Mouse (Mus musculus) Patski (cell line): ENCODE measurements at regions not wholly inside any gene's neighbourhood (a gene's known extent, or its start where the extent isn't known, plus 50 kb on each side); places are given as distances from the start of the nearest gene placed in this dataset.
"Not testable (repeated sequence)": the region's sequence is repeated elsewhere in the genome, so short reads cannot be mapped to it uniquely, and the experiment has no call there.

Experiments
- ATAC-seq: fragments of 100-300 bp; one replicate; pipeline ENCODE4 v1.8.0; 2021
- CTCF ChIA-PET: fragments of 350-600 bp; sonication (Branson Sonifier 250); formaldehyde crosslinking; loops from one replicate; lab custom pipeline; 2022; ENCODE audit warnings: inconsistent platforms; lab: Charles Lee
- POLR2A ChIA-PET: fragments of 350-600 bp; sonication (Branson Sonifier 250); formaldehyde crosslinking; loops from one replicate; lab custom pipeline; 2022; ENCODE audit warnings: antibody characterized with exemption, inconsistent platforms; lab: Charles Lee
- DNase-seq: peaks from one replicate; pipeline ENCODE4 v3.0.0-alpha.2; 2011; ENCODE audit warnings: low read depth, low spot score
- H3K27me3 ChIP-seq: fragments of 371-371 bp; one replicate; pipeline ENCODE4 v1.5.1; 2021
- CTCF ChIP-seq: fragments of 100-300 bp; IDR thresholded peaks from one replicate; pipeline ENCODE4 v1.5.1; 2021
- in situ Hi-C: fragments of 300-500 bp; cut with MboI; formaldehyde crosslinking; loops from 3 replicates; pipeline ENCODE4 v1.11.1; 2018; ENCODE audit warnings: low pct_unique_long_range_greater_than_20kb, mixed read lengths

GRCm38 (mm10) chr4:49958275-49958674, 112.7 kb upstream of the Grin3a start:
- no peak for TF ChIP-seq CTCF
- no peak for DNase-seq
- no peak for ATAC-seq
- POLR2A ChIA-PET: no interaction called here
- no peaks in the 10 kb centered on the region for H3K27me3 ChIP-seq
- in situ Hi-C loops: no loop called here
- CTCF ChIA-PET: no interaction called here

- no peak for DNase-seq
- POLR2A ChIA-PET: no interaction called here
- CTCF ChIA-PET: no interaction called here
- no peak for TF ChIP-seq CTCF
- no peaks in the 10 kb centered on the region for H3K27me3 ChIP-seq
- no peak for ATAC-seq
- in situ Hi-C loops: no loop called here
These were observed 111.3 kb upstream of the Grin3a start for GRCm38 (mm10) chr4:49956855-49957254.

GRCm38 (mm10) chr4:49946306-49946705, 100.8 kb upstream of the Grin3a start:
- no peaks in the 10 kb centered on the region for H3K27me3 ChIP-seq
- ChIA-PET POLR2A (no interaction called here), CTCF (no interaction called here)
- ATAC-seq: no peak
- in situ Hi-C loops: no loop called here
- TF ChIP-seq CTCF: no peak
- DNase-seq: no peak

- no peak for DNase-seq
- ChIA-PET CTCF (no interaction called here), POLR2A (no interaction called here)
- TF ChIP-seq CTCF: no peak
- no peaks in the 10 kb centered on the region for H3K27me3 ChIP-seq
- ATAC-seq: no peak
- in situ Hi-C loops: no loop called here
These were observed 91.9 kb upstream of the Grin3a start for GRCm38 (mm10) chr4:49937471-49937870.

- in situ Hi-C loops, DNase-seq, H3K27me3 ChIP-seq, ATAC-seq: not testable (repeated sequence)
- CTCF ChIA-PET: interaction anchor here (1.2 kb wide), 1 partner anchor 24 kb away, joined by 3 read pairs; no protein-coding TSS in a partner anchor
- POLR2A ChIA-PET: interaction anchor here (0.7 kb wide), 1 partner anchor 11 kb away, joined by 7 read pairs; no protein-coding TSS in a partner anchor
These were observed 84.1 kb upstream of the Grin3a start for GRCm38 (mm10) chr4:49929636-49930035.

GRCm38 (mm10) chr4:49927045-49927444, 81.5 kb upstream of the Grin3a start:
- CTCF ChIA-PET: no interaction called here
- DNase-seq: no peak
- no peak for TF ChIP-seq CTCF
- H3K27me3 ChIP-seq: no peaks in the 10 kb centered on the region
- POLR2A ChIA-PET: no interaction called here
- ATAC-seq: no peak
- in situ Hi-C loops: no loop called here

- in situ Hi-C loops: no loop called here
- ChIA-PET POLR2A (no interaction called here), CTCF (no interaction called here)
- peaks cover 3% of the 10 kb centered on the region for H3K27me3 ChIP-seq
- DNase-seq (no peak), ATAC-seq (no peak)
- no peak for TF ChIP-seq CTCF
These were observed 68.7 kb upstream of the Grin3a start for GRCm38 (mm10) chr4:49914221-49914620.

GRCm38 (mm10) chr4:49913636-49914035, 68.1 kb upstream of the Grin3a start:
- CTCF ChIA-PET: no interaction called here

More at GRCm38 (mm10) chr4:49913636-49914035, 68.1 kb upstream of the Grin3a start:
- POLR2A ChIA-PET: no interaction called here
- DNase-seq: no peak
- in situ Hi-C loops: no loop called here
- peaks cover 3% of the 10 kb centered on the region for H3K27me3 ChIP-seq
- no peak for ATAC-seq
- no peak for TF ChIP-seq CTCF
